13 mouse cellular contexts compared by ENCODE assay signal in genomic region chrX:166688779-166689178, GRCm38 (mm10).
DNase-seq lines count a peak whose midpoint lies in the region; ATAC-seq and TF ChIP-seq lines count a peak whose summit lies in the region.
"Had no signal": no experiment of that assay in that cellular context is flagged by ENCODE, and none has a peak within 500 bp of the region (broad histone marks: within the 10 kb centered on the region; RNA-seq: fewer than 3 reads in every experiment).

No protein-coding gene starts in this region.

- no peaks in the 10 kb centered on the region for H3K79me2 ChIP-seq in myocyte (ENCODE audit: control insufficient read depth, insufficient read depth)

- peak overlapping the region; percentile 50; the same call in 1 of the 2 replicates for H3K27ac ChIP-seq in forebrain, embryonic 16.5 days (ENCODE audit: low read length)
- H3K27ac ChIP-seq in intestine, embryonic 16.5 days (ENCODE audit: low read length) = no peak overlapping the region
- H3K27ac ChIP-seq: macrophage had no signal

- TF ChIP-seq POLR2A in myocyte (IDR thresholded peaks at IDR 0.05; ENCODE audit: insufficient read length, low read depth) = no peak

- 56% methylated on average over 3 of the region's 3 CpGs for WGBS in forebrain, embryonic 16.5 days
- 43% methylated on average over 3 of the region's 3 CpGs for WGBS in intestine, embryonic 16.5 days

- no peaks in the 10 kb centered on the region for H3K9me3 ChIP-seq in forebrain, embryonic 16.5 days (ENCODE audit: control insufficient read depth, low read length)
- no peaks in the 10 kb centered on the region for H3K9me3 ChIP-seq in intestine, embryonic 16.5 days (ENCODE audit: control insufficient read depth, low read length)

- no peaks in the 10 kb centered on the region for H3K36me3 ChIP-seq in forebrain, embryonic 16.5 days (ENCODE audit: control insufficient read depth, insufficient read depth)
- H3K36me3 ChIP-seq in myocyte (ENCODE audit: control insufficient read depth, insufficient read depth) = no peaks in the 10 kb centered on the region
- no peaks in the 10 kb centered on the region for H3K36me3 ChIP-seq in intestine, embryonic 16.5 days (ENCODE audit: control insufficient read depth, insufficient read depth, low read length)

- no peak overlapping the region for H3K9ac ChIP-seq in forebrain, embryonic 16.5 days (replicated peaks; ENCODE audit: low read depth, low read length)
- no peak overlapping the region for H3K9ac ChIP-seq in intestine, embryonic 16.5 days (ENCODE audit: low read depth, low read length)

- peak; percentile 8 for DNase-seq in embryo, embryonic 10 days (ENCODE audit: low spot score)
- no peak for DNase-seq in embryo, embryonic 9.5 days (ENCODE audit: extremely low spot score)
- peak; percentile 8 for DNase-seq in 3T3-L1 (ENCODE audit: low read depth, low spot score)
- DNase-seq in kidney, postnatal 4 days = no peak
- DNase-seq in left cerebral cortex, adult 18-20 months (ENCODE audit: low spot score in 2 of 2) = no peak
- DNase-seq: adrenal gland, postnatal 25 days; cerebellum, adult 9-10 months; heart, postnatal 36 days had no signal

- peak; percentile 88 for ATAC-seq in forebrain, embryonic 16.5 days
- ATAC-seq in intestine, embryonic 16.5 days = no peak

- H3K4me2 ChIP-seq in forebrain, embryonic 16.5 days (ENCODE audit: low read length) = no peak overlapping the region
- no peak overlapping the region for H3K4me2 ChIP-seq in myocyte (ENCODE audit: low read depth)
- no peak overlapping the region for H3K4me2 ChIP-seq in intestine, embryonic 16.5 days (ENCODE audit: low read depth, low read length)

- H3K4me3 ChIP-seq in forebrain, embryonic 16.5 days (replicated peaks; ENCODE audit: low read length) = no peak overlapping the region
- no peak overlapping the region for H3K4me3 ChIP-seq in myocyte
- H3K4me3 ChIP-seq in intestine, embryonic 16.5 days (ENCODE audit: low read length) = no peak overlapping the region
- H3K4me3 ChIP-seq: erythroblast, embryonic 14.5 days had no signal

- H3ac ChIP-seq in myocyte (ENCODE audit: control insufficient read depth, insufficient read length) = no peak overlapping the region

- no peaks in the 10 kb centered on the region for H3K4me1 ChIP-seq in forebrain, embryonic 16.5 days (replicated peaks; ENCODE audit: control insufficient read depth, insufficient read depth, low read length)
- H3K4me1 ChIP-seq in intestine, embryonic 16.5 days (ENCODE audit: control insufficient read depth, insufficient read depth, low read length) = no peaks in the 10 kb centered on the region

- no peaks in the 10 kb centered on the region for H3K27me3 ChIP-seq in forebrain, embryonic 16.5 days (replicated peaks; ENCODE audit: control insufficient read depth, insufficient read depth, low read length)
- no peaks in the 10 kb centered on the region for H3K27me3 ChIP-seq in myocyte (ENCODE audit: control insufficient read depth, insufficient read depth, insufficient read length)
- H3K27me3 ChIP-seq in intestine, embryonic 16.5 days (replicated peaks; ENCODE audit: control insufficient read depth, insufficient read depth, low read length) = no peaks in the 10 kb centered on the region

TF ChIP-seq in myocyte, 11 proteins besides CTCF, POLR2A, EP300 and RAD21:
- TF ChIP-seq TCF12 (IDR thresholded peaks at IDR 0.05; ENCODE audit: insufficient read depth, poor library complexity, severe bottlenecking) (no peak), E2F4 (IDR thresholded peaks at IDR 0.05; ENCODE audit: insufficient read depth) (no peak), MAX (IDR thresholded peaks at IDR 0.05; ENCODE audit: low read depth) (no peak), USF1 (IDR thresholded peaks at IDR 0.05; ENCODE audit: low read depth) (no peak), CEBPB (IDR thresholded peaks at IDR 0.05; ENCODE audit: insufficient read depth, poor library complexity, severe bottlenecking) (peak; percentile 84)

Comparison
In these comparisons a context has a peak if more than half of its experiments do, and no peak if none do; other contexts are left out.
1. DNase-seq: peak in embryo, embryonic 10 days (single experiment) and 3T3-L1 (single experiment); none in embryo, embryonic 9.5 days (single experiment), kidney, postnatal 4 days (0 of 2) and left cerebral cortex, adult 18-20 months (0 of 2).